Mouse (Mus musculus): ENCODE results near the gene Rdh16f2. TPM values are rescaled to one million over a fixed set of nuclear protein-coding genes. Genes with fewer than 3 reads are reported as not detected.
A peak's percentile ranks its signal among the peaks of the same experiment; 100 is the strongest.
"Not testable (repeated sequence)": the region's sequence is repeated elsewhere in the genome, so short reads cannot be mapped to it uniquely, and the experiment has no call there.

Rdh16f2 gene
- not detected in 2 replicates for polyA plus RNA-seq (2015; fragmentation: Nextera tagmentation; extraction: Ambion mirVana)

DNA sequence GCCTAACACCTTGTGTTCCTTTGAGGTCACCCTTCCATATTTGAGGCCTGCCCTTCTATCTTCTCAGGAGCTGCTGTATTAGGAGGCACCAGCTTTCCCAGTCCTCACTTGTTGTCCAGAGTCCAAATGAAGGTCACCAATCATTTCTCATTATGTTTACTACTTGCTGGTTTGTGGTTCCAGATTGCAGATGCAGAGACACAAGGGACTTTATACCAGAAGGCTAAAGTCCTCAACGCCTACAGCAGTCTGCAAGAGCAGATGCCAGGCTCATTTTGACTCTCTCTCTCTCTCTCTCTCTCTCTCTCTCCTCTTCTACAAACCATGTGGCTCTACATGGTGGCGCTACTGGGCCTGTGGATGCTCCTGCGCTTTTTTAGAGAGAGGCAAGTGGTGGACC is at the start of gene Rdh16f2:
TSS of gene Rdh16f2 (plus strand) at position 243 of the 400 bp plus-strand sequence.
- H3K27me3 ChIP-seq (replicated peaks; ENCODE audit: insufficient read depth, low read length), result no peaks in the 10 kb centered on the region
- no peak for ATAC-seq
- no peak within 1 kb of the TSS for H3K4me3 ChIP-seq (ENCODE audit: low read depth, low read length)
- no peak within 1 kb of the TSS for H3K9ac ChIP-seq (replicated peaks; ENCODE audit: low read depth)
- H3K9me3 ChIP-seq (ENCODE audit: low read length), result no peaks in the 10 kb centered on the region
- no peaks in the 10 kb centered on the region for H3K4me1 ChIP-seq (ENCODE audit: insufficient read depth, low read depth, low read length)
- no peak for DNase-seq (ENCODE audit: low spot score)
- TF ChIP-seq CTCF (IDR thresholded peaks at IDR 0.05), result no peak
- no peak for TF ChIP-seq EP300 (IDR thresholded peaks at IDR 0.05)
- WGBS, result 90% methylated on average over 3 of the region's 3 CpGs
- H3K27ac ChIP-seq (ENCODE audit: low read length), result no peak within 1 kb of the TSS
- H3K4me2 ChIP-seq (replicated peaks; ENCODE audit: low read depth, low read length), result no peak within 1 kb of the TSS
- H3K36me3 ChIP-seq (ENCODE audit: insufficient read depth, low read length), result no peaks in the 10 kb centered on the region

DNA sequence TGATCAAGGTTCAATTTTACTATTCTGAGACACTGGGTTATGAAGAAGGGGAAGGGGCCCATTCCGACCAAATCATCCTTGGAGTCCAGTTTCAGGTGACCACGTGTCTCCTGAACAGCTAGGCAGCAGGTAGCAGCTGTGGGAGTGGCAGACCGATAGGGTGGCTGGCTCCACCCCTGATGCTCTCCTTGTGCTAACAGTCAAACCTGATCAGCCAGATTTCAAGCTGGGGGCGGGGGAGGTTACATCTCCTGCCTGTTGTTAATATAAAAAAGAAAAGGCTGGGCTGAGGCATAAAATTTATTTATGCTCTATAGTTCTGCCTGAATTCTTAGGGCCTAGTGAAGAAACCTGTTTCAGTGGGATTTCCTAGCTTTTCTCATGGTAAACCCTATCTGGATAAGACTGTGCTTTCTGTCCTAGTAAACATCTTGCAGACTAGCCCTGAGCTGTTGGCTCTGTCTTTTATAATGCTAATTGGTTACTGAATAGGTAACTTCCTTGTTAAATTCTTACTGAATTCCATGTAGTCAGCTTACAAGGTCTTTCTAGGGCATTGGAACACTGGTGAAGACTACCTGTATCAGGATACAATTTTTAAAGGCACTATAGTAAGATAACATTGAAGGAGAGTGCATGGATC is 48.9 kb upstream of the Rdh16f2 start:
- not testable (repeated sequence) for H3K4me2 ChIP-seq (replicated peaks; ENCODE audit: low read depth, low read length); H3K36me3 ChIP-seq (ENCODE audit: insufficient read depth, low read length); H3K4me1 ChIP-seq (ENCODE audit: insufficient read depth, low read depth, low read length); H3K27me3 ChIP-seq (replicated peaks; ENCODE audit: insufficient read depth, low read length); H3K9me3 ChIP-seq (ENCODE audit: low read length); DNase-seq (ENCODE audit: low spot score); H3K9ac ChIP-seq (replicated peaks; ENCODE audit: low read depth); H3K27ac ChIP-seq (ENCODE audit: low read length); H3K4me3 ChIP-seq (ENCODE audit: low read depth, low read length); ATAC-seq
- 72% methylated on average over 4 of the region's 4 CpGs for WGBS

DNA sequence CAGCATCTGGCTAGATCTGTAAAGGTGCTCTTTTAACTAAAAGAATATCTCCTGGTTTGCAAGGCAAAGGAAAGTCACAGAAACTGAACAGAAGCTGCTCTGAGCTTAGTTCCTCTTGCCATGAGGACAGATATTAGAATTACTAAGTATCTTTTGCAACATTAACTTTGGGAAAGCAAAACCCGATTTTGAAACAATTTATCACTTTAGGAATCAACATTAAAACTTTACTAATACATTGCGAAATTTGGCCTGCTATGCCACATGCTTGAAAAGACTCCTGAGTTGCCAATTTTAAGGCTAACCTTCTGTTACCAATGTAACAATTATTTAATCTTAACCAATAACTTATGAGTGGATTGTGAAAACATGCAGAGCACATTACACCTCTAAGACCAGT is 44.5 kb upstream of the Rdh16f2 start:
- not testable (repeated sequence) for H3K9me3 ChIP-seq (ENCODE audit: low read length)

DNA sequence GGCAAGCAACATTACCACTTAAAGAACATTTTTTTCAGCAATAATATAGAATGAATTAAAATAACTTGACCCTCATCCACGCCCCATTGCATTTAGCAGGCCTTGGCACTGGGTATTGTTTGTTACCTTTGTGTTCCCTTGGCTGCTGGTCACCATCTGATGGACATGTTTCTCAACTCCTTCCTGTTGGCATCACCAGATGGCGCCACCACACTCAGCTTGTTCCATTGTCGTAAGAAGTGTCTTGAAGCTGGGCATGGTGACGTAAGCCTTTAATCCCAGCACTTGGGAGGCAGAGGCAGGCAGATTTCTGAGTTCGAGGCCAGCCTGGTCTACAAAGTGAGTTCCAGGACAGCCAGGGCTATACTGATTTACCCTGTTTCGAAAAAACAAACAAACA is 40.9 kb upstream of the Rdh16f2 start:
- peak; percentile 65 for TF ChIP-seq CTCF (IDR thresholded peaks at IDR 0.05)
- no peak for TF ChIP-seq EP300 (IDR thresholded peaks at IDR 0.05)
- no peak overlapping the region for H3K4me2 ChIP-seq (replicated peaks; ENCODE audit: low read depth, low read length)
- H3K27ac ChIP-seq (ENCODE audit: low read length), result no peak overlapping the region
- WGBS, result 71% methylated on average over 6 of the region's 6 CpGs
- H3K36me3 ChIP-seq (ENCODE audit: insufficient read depth, low read length), result no peaks in the 10 kb centered on the region
- no peak overlapping the region for H3K4me3 ChIP-seq (ENCODE audit: low read depth, low read length)
- no peak for ATAC-seq
- DNase-seq (ENCODE audit: low spot score), result peak; percentile 7
- H3K9ac ChIP-seq (replicated peaks; ENCODE audit: low read depth), result no peak overlapping the region
- no peaks in the 10 kb centered on the region for H3K4me1 ChIP-seq (ENCODE audit: insufficient read depth, low read depth, low read length)
- H3K9me3 ChIP-seq (ENCODE audit: low read length), result no peaks in the 10 kb centered on the region
- no peaks in the 10 kb centered on the region for H3K27me3 ChIP-seq (replicated peaks; ENCODE audit: insufficient read depth, low read length)

More for the DNA sequence above, 44.5 kb upstream of the Rdh16f2 start:
- not testable (repeated sequence) for H3K4me2 ChIP-seq (replicated peaks; ENCODE audit: low read depth, low read length); DNase-seq (ENCODE audit: low spot score); H3K27me3 ChIP-seq (replicated peaks; ENCODE audit: insufficient read depth, low read length); H3K27ac ChIP-seq (ENCODE audit: low read length); ATAC-seq; H3K9ac ChIP-seq (replicated peaks; ENCODE audit: low read depth); H3K4me1 ChIP-seq (ENCODE audit: insufficient read depth, low read depth, low read length); H3K36me3 ChIP-seq (ENCODE audit: insufficient read depth, low read length); H3K4me3 ChIP-seq (ENCODE audit: low read depth, low read length)
- 73% methylated on average over 2 of the region's 2 CpGs for WGBS

DNA sequence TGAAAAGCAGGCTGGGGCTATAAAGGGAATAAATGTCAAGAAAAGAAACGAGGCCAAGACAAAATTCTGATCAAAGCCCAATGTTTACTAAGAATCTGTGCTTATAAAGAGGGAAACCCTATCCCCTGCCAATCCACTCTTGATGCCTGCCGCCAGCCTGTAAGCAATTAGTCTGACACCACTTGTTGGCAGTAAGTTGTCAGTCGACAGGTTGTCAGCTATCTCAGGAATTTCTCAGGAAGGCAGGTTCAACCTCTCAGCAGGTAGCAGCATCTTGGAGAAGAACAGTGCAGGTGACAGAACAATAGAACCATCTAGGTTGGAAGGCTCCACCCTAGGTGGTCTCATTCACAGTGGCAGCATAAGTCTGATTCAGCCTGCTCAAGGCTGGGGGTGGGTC is 37.2 kb upstream of the Rdh16f2 start:
- Histone ChIP-seq H3K27ac (ENCODE audit: low read length) (no peak overlapping the region), H3K9ac (replicated peaks; ENCODE audit: low read depth) (no peak overlapping the region), H3K4me2 (replicated peaks; ENCODE audit: low read depth, low read length) (no peak overlapping the region), H3K9me3 (ENCODE audit: low read length) (no peaks in the 10 kb centered on the region), H3K4me3 (ENCODE audit: low read depth, low read length) (no peak overlapping the region), H3K36me3 (ENCODE audit: insufficient read depth, low read length) (no peaks in the 10 kb centered on the region), H3K4me1 (ENCODE audit: insufficient read depth, low read depth, low read length) (no peaks in the 10 kb centered on the region), H3K27me3 (replicated peaks; ENCODE audit: insufficient read depth, low read length) (no peaks in the 10 kb centered on the region)
- DNase-seq (ENCODE audit: low spot score) (no peak), ATAC-seq (no peak)
- 54% methylated on average over 3 of the region's 3 CpGs for WGBS
- TF ChIP-seq EP300 (IDR thresholded peaks at IDR 0.05) (no peak), CTCF (IDR thresholded peaks at IDR 0.05) (no peak)

DNA sequence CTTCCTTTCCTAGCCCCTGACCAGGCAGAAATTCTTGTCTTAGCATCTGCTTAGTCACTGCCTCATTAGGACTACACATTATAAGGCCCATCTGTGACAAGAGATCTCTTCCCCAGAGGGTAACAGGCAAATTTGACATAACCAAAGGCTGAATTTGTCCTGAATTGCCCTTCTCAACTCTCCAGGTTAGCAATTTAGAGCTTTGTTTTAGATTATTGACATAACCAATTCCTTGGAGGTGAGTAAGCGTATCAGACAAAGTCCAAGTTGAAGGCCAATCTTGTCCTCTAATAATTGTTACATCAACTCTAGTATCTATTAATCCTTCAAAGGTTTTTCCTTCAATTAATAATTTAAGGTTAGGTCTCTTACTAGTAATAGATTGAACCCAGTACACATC is 32.1 kb upstream of the Rdh16f2 start:
- not testable (repeated sequence) for H3K9ac ChIP-seq (replicated peaks; ENCODE audit: low read depth); H3K27me3 ChIP-seq (replicated peaks; ENCODE audit: insufficient read depth, low read length); H3K36me3 ChIP-seq (ENCODE audit: insufficient read depth, low read length); H3K4me3 ChIP-seq (ENCODE audit: low read depth, low read length); H3K4me1 ChIP-seq (ENCODE audit: insufficient read depth, low read depth, low read length); H3K9me3 ChIP-seq (ENCODE audit: low read length); H3K4me2 ChIP-seq (replicated peaks; ENCODE audit: low read depth, low read length); DNase-seq (ENCODE audit: low spot score); H3K27ac ChIP-seq (ENCODE audit: low read length); ATAC-seq
- 85% methylated on average over 1 of the region's 1 CpGs for WGBS

DNA sequence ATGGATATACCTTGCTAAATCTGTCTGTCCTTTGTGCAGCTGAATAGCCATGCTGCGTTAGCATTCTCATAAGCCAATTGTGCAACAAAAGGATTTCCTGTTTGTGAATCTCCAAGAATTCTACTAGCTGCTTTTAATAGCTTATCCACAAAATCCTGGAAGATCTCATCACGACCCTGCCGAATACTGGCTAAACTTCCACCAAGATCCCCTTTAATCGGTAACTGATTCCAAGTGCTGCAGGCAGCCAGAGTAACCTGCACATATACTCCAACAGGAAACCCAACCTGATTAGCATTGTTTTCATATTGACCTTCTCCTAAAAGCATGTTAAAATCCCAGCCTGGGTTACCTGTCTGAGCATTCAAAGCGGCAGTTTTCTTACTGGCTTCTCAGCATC is 31.0 kb upstream of the Rdh16f2 start:
- Histone ChIP-seq H3K4me2 (replicated peaks; ENCODE audit: low read depth, low read length) (no peak overlapping the region), H3K4me3 (ENCODE audit: low read depth, low read length) (no peak overlapping the region), H3K9ac (replicated peaks; ENCODE audit: low read depth) (no peak overlapping the region), H3K9me3 (ENCODE audit: low read length) (no peaks in the 10 kb centered on the region), H3K4me1 (ENCODE audit: insufficient read depth, low read depth, low read length) (no peaks in the 10 kb centered on the region), H3K36me3 (ENCODE audit: insufficient read depth, low read length) (no peaks in the 10 kb centered on the region), H3K27me3 (replicated peaks; ENCODE audit: insufficient read depth, low read length) (no peaks in the 10 kb centered on the region), H3K27ac (ENCODE audit: low read length) (no peak overlapping the region)
- DNase-seq (ENCODE audit: low spot score) (no peak), ATAC-seq (no peak)
- WGBS, result 57% methylated on average over 5 of the region's 5 CpGs
- no peak for TF ChIP-seq EP300 (IDR thresholded peaks at IDR 0.05)
- no peak for TF ChIP-seq CTCF (IDR thresholded peaks at IDR 0.05)

DNA sequence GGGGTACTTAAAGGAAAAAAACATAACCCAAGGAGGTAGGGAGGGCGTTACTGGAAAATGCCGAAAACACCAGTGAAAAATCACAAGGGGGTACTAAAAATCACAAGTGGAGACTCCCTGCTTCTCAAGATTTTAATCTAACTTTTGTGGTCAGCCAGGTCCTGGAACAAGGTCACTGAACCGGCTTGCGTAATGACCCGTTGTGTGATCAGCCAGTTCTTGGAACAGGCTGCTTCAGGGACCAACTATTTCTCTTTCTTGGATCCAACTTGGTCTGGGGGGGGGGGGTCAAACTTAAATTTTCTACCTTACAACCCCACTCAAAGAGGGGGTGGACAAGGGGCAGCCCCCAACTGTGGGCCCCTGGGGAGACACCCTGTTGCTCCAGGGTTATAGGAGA is 28.5 kb upstream of the Rdh16f2 start:
- H3K9me3 ChIP-seq (ENCODE audit: low read length); H3K4me3 ChIP-seq (ENCODE audit: low read depth, low read length); H3K4me2 ChIP-seq (replicated peaks; ENCODE audit: low read depth, low read length); H3K4me1 ChIP-seq (ENCODE audit: insufficient read depth, low read depth, low read length); ATAC-seq; H3K27me3 ChIP-seq (replicated peaks; ENCODE audit: insufficient read depth, low read length); H3K36me3 ChIP-seq (ENCODE audit: insufficient read depth, low read length); H3K9ac ChIP-seq (replicated peaks; ENCODE audit: low read depth); H3K27ac ChIP-seq (ENCODE audit: low read length); DNase-seq (ENCODE audit: low spot score): not testable (repeated sequence)
- 82% methylated on average over 5 of the region's 5 CpGs for WGBS
